Mouse (Mus musculus): ENCODE results near the gene Fam189a1. TPM values are rescaled to one million over a fixed set of nuclear protein-coding genes. Genes with fewer than 3 reads are reported as not detected.

Fam189a1 gene
- polyA plus RNA-seq, 1 experiment from 2014 or later = 0.66 TPM

GRCm38 (mm10) chr7:64896587-64896986 lies 259.8 kb downstream of the Fam189a1 start:
- WGBS = 90% methylated on average over 6 of the region's 6 CpGs

GRCm38 (mm10) chr7:64895685-64896101 lies 260.7 kb downstream of the Fam189a1 start:
- Histone ChIP-seq H3K4me1 (replicated peaks; ENCODE audit: control insufficient read depth, insufficient read depth, low read length) (no peaks in the 10 kb centered on the region), H3K27ac (ENCODE audit: low read depth, low read length) (no peak overlapping the region), H3K4me2 (replicated peaks; ENCODE audit: low read depth) (no peak overlapping the region), H3K4me3 (ENCODE audit: low read depth, low read length) (no peak overlapping the region), H3K27me3 (replicated peaks; ENCODE audit: control insufficient read depth, insufficient read depth, low read length) (no peaks in the 10 kb centered on the region), H3K36me3 (ENCODE audit: control insufficient read depth, insufficient read depth) (no peaks in the 10 kb centered on the region), H3K9ac (ENCODE audit: low read depth, low read length) (no peak overlapping the region), H3K9me3 (ENCODE audit: control insufficient read depth) (no peaks in the 10 kb centered on the region)
- ATAC-seq = no peak
- TF ChIP-seq CTCF (IDR thresholded peaks at IDR 0.05; ENCODE audit: low read depth) = no peak
- 33% methylated on average over 5 of the region's 5 CpGs for WGBS

More at GRCm38 (mm10) chr7:64896587-64896986, 259.8 kb downstream of the Fam189a1 start:
- no peak overlapping the region for H3K4me3 ChIP-seq (ENCODE audit: low read depth, low read length)
- H3K27ac ChIP-seq (ENCODE audit: low read depth, low read length) = no peak overlapping the region
- no peak overlapping the region for H3K4me2 ChIP-seq (replicated peaks; ENCODE audit: low read depth)
- H3K9me3 ChIP-seq (ENCODE audit: control insufficient read depth) = no peaks in the 10 kb centered on the region
- no peak for TF ChIP-seq CTCF (IDR thresholded peaks at IDR 0.05; ENCODE audit: low read depth)
- no peaks in the 10 kb centered on the region for H3K36me3 ChIP-seq (ENCODE audit: control insufficient read depth, insufficient read depth)
- no peak overlapping the region for H3K9ac ChIP-seq (ENCODE audit: low read depth, low read length)
- H3K4me1 ChIP-seq (replicated peaks; ENCODE audit: control insufficient read depth, insufficient read depth, low read length) = no peaks in the 10 kb centered on the region
- no peak for ATAC-seq
- H3K27me3 ChIP-seq (replicated peaks; ENCODE audit: control insufficient read depth, insufficient read depth, low read length) = no peaks in the 10 kb centered on the region

- 64% methylated on average over 3 of the region's 3 CpGs for WGBS
- Histone ChIP-seq H3K36me3 (ENCODE audit: control insufficient read depth, insufficient read depth) (no peaks in the 10 kb centered on the region), H3K9ac (ENCODE audit: low read depth, low read length) (no peak overlapping the region), H3K27ac (ENCODE audit: low read depth, low read length) (no peak overlapping the region), H3K9me3 (ENCODE audit: control insufficient read depth) (no peaks in the 10 kb centered on the region), H3K4me3 (ENCODE audit: low read depth, low read length) (no peak overlapping the region), H3K4me2 (replicated peaks; ENCODE audit: low read depth) (no peak overlapping the region), H3K27me3 (replicated peaks; ENCODE audit: control insufficient read depth, insufficient read depth, low read length) (no peaks in the 10 kb centered on the region), H3K4me1 (replicated peaks; ENCODE audit: control insufficient read depth, insufficient read depth, low read length) (no peaks in the 10 kb centered on the region)
- no peak for ATAC-seq
- no peak for TF ChIP-seq CTCF (IDR thresholded peaks at IDR 0.05; ENCODE audit: low read depth)
Measured at GRCm38 (mm10) chr7:64891139-64891538, 265.2 kb downstream of the Fam189a1 start.

- Histone ChIP-seq H3K27ac (ENCODE audit: low read depth, low read length) (no peak overlapping the region), H3K9ac (ENCODE audit: low read depth, low read length) (no peak overlapping the region), H3K4me1 (replicated peaks; ENCODE audit: control insufficient read depth, insufficient read depth, low read length) (no peaks in the 10 kb centered on the region), H3K4me3 (ENCODE audit: low read depth, low read length) (no peak overlapping the region), H3K9me3 (ENCODE audit: control insufficient read depth) (no peaks in the 10 kb centered on the region), H3K36me3 (ENCODE audit: control insufficient read depth, insufficient read depth) (no peaks in the 10 kb centered on the region), H3K27me3 (replicated peaks; ENCODE audit: control insufficient read depth, insufficient read depth, low read length) (no peaks in the 10 kb centered on the region), H3K4me2 (replicated peaks; ENCODE audit: low read depth) (no peak overlapping the region)
- no peak for ATAC-seq
- 80% methylated on average over 9 of the region's 9 CpGs for WGBS
- TF ChIP-seq CTCF (IDR thresholded peaks at IDR 0.05; ENCODE audit: low read depth) = no peak
Measured at GRCm38 (mm10) chr7:64889919-64890318, 266.5 kb downstream of the Fam189a1 start.

GRCm38 (mm10) chr7:64884187-64884862 lies 272.0 kb downstream of the Fam189a1 start:
- no peak overlapping the region for H3K9ac ChIP-seq (ENCODE audit: low read depth, low read length)
- 64% methylated on average over 11 of the region's 11 CpGs for WGBS
- no peak overlapping the region for H3K4me3 ChIP-seq (ENCODE audit: low read depth, low read length)
- H3K36me3 ChIP-seq (ENCODE audit: control insufficient read depth, insufficient read depth) = no peaks in the 10 kb centered on the region
- H3K9me3 ChIP-seq (ENCODE audit: control insufficient read depth) = no peaks in the 10 kb centered on the region
- H3K27ac ChIP-seq (ENCODE audit: low read depth, low read length) = no peak overlapping the region
- no peaks in the 10 kb centered on the region for H3K27me3 ChIP-seq (replicated peaks; ENCODE audit: control insufficient read depth, insufficient read depth, low read length)
- no peak for TF ChIP-seq CTCF (IDR thresholded peaks at IDR 0.05; ENCODE audit: low read depth)
- no peak for ATAC-seq
- no peaks in the 10 kb centered on the region for H3K4me1 ChIP-seq (replicated peaks; ENCODE audit: control insufficient read depth, insufficient read depth, low read length)
- no peak overlapping the region for H3K4me2 ChIP-seq (replicated peaks; ENCODE audit: low read depth)

GRCm38 (mm10) chr7:64882243-64882642 lies 274.1 kb downstream of the Fam189a1 start:
- H3K27me3 ChIP-seq (replicated peaks; ENCODE audit: control insufficient read depth, insufficient read depth, low read length) = no peaks in the 10 kb centered on the region
- WGBS = 68% methylated on average over 6 of the region's 6 CpGs
- ATAC-seq = no peak

More at GRCm38 (mm10) chr7:64882243-64882642, 274.1 kb downstream of the Fam189a1 start:
- Histone ChIP-seq H3K27ac (ENCODE audit: low read depth, low read length) (no peak overlapping the region), H3K4me1 (replicated peaks; ENCODE audit: control insufficient read depth, insufficient read depth, low read length) (no peaks in the 10 kb centered on the region), H3K4me3 (ENCODE audit: low read depth, low read length) (no peak overlapping the region), H3K4me2 (replicated peaks; ENCODE audit: low read depth) (no peak overlapping the region), H3K36me3 (ENCODE audit: control insufficient read depth, insufficient read depth) (no peaks in the 10 kb centered on the region), H3K9ac (ENCODE audit: low read depth, low read length) (no peak overlapping the region), H3K9me3 (ENCODE audit: control insufficient read depth) (no peaks in the 10 kb centered on the region)
- no peak for TF ChIP-seq CTCF (IDR thresholded peaks at IDR 0.05; ENCODE audit: low read depth)
